Mouse (Mus musculus) intestine, embryonic 14.5 days (tissue): ENCODE data around the gene Xrra1. TPM values are rescaled to one million over a fixed set of nuclear protein-coding genes. Genes with fewer than 3 reads are reported as not detected.

ENCODE experiments used
- ATAC-seq: fragments of 200-750 bp; cut with Nextera tagmentation; replicated peaks from 2 replicates; pipeline ENCODE4 v1.8.0; 2017; ENCODE audit warnings: low read depth, moderate number of reproducible peaks, moderate TSS enrichment, moderate library complexity; ENCODE audit not compliant: low FRiP score, low TSS enrichment
- DNase-seq: peaks from one replicate; pipeline ENCODE4 v3.0.0-alpha.2; 2018; ENCODE audit warnings: low spot score
- H3K27ac ChIP-seq: fragments of 300-500 bp; sonication (generic); 2 replicates; pipeline ENCODE4 v1.5.1; 2014; ENCODE audit warnings: low read depth, mild to moderate bottlenecking, control low read depth
- H3K27me3 ChIP-seq: fragments of 300-500 bp; sonication (generic); replicated peaks from 2 replicates; pipeline ENCODE4 v1.6.1; 2014; ENCODE audit warnings: low read length, control low read depth; ENCODE audit not compliant: control insufficient read depth, insufficient read depth
- H3K36me3 ChIP-seq: fragments of 300-500 bp; sonication (generic); 2 replicates; pipeline ENCODE4 v1.6.1; 2014; ENCODE audit warnings: low read length, control low read depth; ENCODE audit not compliant: control insufficient read depth, insufficient read depth
- H3K4me1 ChIP-seq: fragments of 300-500 bp; sonication (generic); replicated peaks from 2 replicates; pipeline ENCODE4 v1.6.1; 2014; ENCODE audit warnings: low read length, control low read depth, mixed read lengths; ENCODE audit not compliant: control insufficient read depth, insufficient read depth
- H3K4me2 ChIP-seq: fragments of 300-500 bp; sonication (generic); 2 replicates; pipeline ENCODE4 v1.6.1; 2014; ENCODE audit warnings: low read length
- H3K4me3 ChIP-seq: fragments of 300-500 bp; sonication (generic); 2 replicates; pipeline ENCODE4 v1.5.1; 2014; ENCODE audit warnings: low read depth, low read length, control low read depth, mixed read lengths
- H3K9ac ChIP-seq: fragments of 300-500 bp; sonication (generic); 2 replicates; pipeline ENCODE4 v1.6.1; 2014; ENCODE audit warnings: mild to moderate bottlenecking, low read length
- H3K9me3 ChIP-seq: fragments of 300-500 bp; sonication (generic); 2 replicates; pipeline ENCODE4 v1.6.1; 2016; ENCODE audit warnings: low read length, control low read depth; ENCODE audit not compliant: control insufficient read depth
- WGBS: fragments of 180-500 bp; shearing (Covaris S2); extraction: QIAGEN DNeasy Blood & Tissue Kit; methylation state at CpG from one replicate; pipeline ENCODE4 v1.1.7; 2014; 5-methylcytosine and 5-hydroxymethylcytosine counted together
- polyA plus RNA-seq: library from polyadenylated mRNA; unstranded; fragments of >200 nt; fragmentation: Nextera tagmentation; extraction: Ambion mirVana; gene quantifications from 2 replicates; pipeline ENCODE4 v1.2.1, GENCODE M21; 2014

The Xrra1 gene
- polyA plus RNA-seq, 1 experiment from 2014 or later: 0.27 TPM

DNA sequence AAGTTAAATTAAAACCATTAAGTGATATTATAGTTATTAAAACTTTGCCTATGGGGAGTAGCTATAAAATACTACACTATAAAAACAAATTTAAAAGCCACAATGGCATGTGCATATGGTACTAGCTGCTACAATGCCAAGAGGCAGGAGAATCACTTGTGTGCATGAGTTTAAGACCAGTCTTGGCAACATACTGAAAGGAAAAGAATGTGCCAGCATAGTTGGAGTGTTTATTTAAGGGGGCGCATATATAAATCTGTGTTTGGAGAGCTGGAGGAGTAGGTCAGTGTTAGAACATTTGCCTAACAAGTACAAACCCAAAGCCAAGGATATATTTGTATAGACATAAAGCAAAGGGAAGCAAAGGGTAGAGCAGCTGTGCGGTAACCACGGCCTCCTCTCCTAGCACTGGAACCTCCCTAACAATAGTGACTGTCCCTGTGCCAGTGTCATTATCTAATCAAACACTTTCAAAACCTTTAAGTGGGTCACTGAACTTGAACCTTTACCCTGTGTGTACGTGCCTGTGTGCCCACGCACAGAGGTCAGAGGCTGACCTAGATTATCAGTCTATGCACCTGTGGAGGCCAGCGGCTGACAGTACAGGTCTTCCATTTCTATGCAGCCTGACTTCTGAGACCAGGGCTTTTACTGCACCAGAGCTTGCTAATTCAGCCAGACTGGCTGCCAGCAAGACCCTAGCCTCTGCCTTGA lies 21.4 kb upstream of the Xrra1 start:
- Histone ChIP-seq H3K9ac (no peak overlapping the region), H3K9me3 (no peaks in the 10 kb centered on the region), H3K4me3 (no peak overlapping the region), H3K27ac (0 out of 2 replicates have a peak overlapping the region, but pooled peaks have one; percentile 22), H3K4me2 (no peak overlapping the region), H3K36me3 (peaks cover 60% of the 10 kb centered on the region), H3K4me1 (0 out of 2 replicates have a peak, but pooled peaks cover 10% of the 10 kb centered on the region), H3K27me3 (no peaks in the 10 kb centered on the region)
- ATAC-seq (no peak), DNase-seq (no peak)
- WGBS: 58% methylated on average over 6 of the region's 6 CpGs

DNA sequence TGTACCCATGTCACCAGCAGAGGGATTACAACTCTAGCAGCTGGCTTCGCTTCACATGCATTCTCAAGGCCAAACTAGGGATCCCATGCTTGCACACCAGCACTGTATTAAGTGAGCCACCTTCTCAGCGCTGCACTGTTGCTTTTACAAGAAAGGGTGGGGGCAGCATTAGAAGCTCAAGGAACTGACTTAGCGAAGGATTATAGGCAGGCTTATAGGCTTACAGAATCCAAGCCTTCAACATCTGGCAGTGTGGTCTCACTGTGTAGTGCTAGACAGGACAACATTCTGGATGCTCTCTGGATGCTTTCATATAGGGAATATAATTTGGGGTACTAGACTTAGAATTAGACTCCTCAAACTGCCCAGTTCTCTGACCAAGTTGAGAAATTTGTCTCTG lies 20.7 kb upstream of the Xrra1 start:
- DNase-seq (no peak), ATAC-seq (no peak)
- 0 out of 2 replicates have a peak, but pooled peaks cover 10% of the 10 kb centered on the region for H3K4me1 ChIP-seq
- 90% methylated on average over 3 of the region's 3 CpGs for WGBS
- H3K4me2 ChIP-seq: no peak overlapping the region
- H3K27me3 ChIP-seq: no peaks in the 10 kb centered on the region
- no peaks in the 10 kb centered on the region for H3K9me3 ChIP-seq
- H3K9ac ChIP-seq: no peak overlapping the region
- H3K27ac ChIP-seq: 0 out of 2 replicates have a peak overlapping the region, but pooled peaks have one; percentile 22
- H3K36me3 ChIP-seq: peaks cover 67% of the 10 kb centered on the region
- H3K4me3 ChIP-seq: no peak overlapping the region

DNA sequence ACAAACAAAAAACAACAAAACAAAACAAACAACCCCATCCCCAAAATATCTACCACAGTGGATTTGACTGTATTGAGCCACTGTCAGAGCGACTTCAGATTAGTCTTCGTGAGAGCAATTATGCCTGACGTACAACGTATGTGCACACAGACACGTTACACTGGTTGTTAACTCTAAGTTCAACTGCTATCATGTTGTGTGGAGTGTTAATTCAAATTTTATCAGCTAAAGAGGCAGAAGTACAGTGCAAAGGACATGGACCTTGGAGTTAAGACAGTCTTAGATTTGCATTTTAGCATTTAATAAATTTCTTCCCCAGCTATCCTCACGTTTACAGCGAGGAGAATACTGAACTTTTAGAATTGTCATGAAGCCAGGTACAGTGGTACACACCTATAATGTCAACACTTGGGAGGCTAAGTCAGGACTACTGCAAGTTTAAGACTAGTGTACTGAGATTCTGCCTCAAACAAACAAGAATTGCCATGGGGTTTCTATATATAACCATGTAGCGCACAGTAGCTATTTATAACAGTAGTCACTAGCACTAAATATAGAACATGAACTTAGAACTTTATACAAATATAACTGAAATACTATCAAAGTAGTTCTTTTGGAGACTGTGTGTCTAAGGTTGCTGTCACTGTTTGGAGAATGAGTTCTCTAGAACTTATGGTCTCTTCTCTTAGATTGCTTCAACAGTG lies 13.2 kb upstream of the Xrra1 start:
- H3K36me3 ChIP-seq: peaks cover 82% of the 10 kb centered on the region
- H3K9me3 ChIP-seq: no peaks in the 10 kb centered on the region
- H3K4me1 ChIP-seq: no peaks in the 10 kb centered on the region
- 96% methylated on average over 8 of the region's 8 CpGs for WGBS
- no peak for DNase-seq
- H3K4me3 ChIP-seq: no peak overlapping the region
- no peak overlapping the region for H3K27ac ChIP-seq
- H3K27me3 ChIP-seq: no peaks in the 10 kb centered on the region
- ATAC-seq: no peak
- no peak overlapping the region for H3K4me2 ChIP-seq
- H3K9ac ChIP-seq: no peak overlapping the region

DNA sequence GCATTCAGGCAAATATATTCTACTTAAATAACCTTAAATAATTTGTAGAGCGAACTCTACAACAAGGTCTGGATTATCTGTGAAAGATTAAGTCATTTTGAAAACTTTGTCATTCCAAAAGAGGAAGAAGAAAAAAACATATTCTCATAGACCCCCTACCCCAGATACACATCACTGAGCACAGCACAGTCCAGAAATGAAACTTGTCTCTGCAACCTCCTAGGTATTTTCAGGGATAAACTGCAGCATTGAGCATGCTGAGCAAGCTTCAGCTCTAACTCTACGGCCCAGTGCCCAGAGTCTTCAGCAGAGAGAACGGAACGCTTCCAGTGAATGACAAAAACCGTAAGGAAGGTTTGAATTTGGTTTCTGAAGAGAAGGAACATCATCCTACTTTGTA lies 8.4 kb upstream of the Xrra1 start:
- 93% methylated on average over 5 of the region's 5 CpGs for WGBS
- Histone ChIP-seq H3K9me3 (no peaks in the 10 kb centered on the region), H3K4me2 (no peak overlapping the region), H3K36me3 (peaks cover 48% of the 10 kb centered on the region), H3K4me3 (no peak overlapping the region), H3K4me1 (no peaks in the 10 kb centered on the region), H3K27me3 (no peaks in the 10 kb centered on the region), H3K9ac (no peak overlapping the region), H3K27ac (no peak overlapping the region)
- ATAC-seq (no peak), DNase-seq (no peak)

DNA sequence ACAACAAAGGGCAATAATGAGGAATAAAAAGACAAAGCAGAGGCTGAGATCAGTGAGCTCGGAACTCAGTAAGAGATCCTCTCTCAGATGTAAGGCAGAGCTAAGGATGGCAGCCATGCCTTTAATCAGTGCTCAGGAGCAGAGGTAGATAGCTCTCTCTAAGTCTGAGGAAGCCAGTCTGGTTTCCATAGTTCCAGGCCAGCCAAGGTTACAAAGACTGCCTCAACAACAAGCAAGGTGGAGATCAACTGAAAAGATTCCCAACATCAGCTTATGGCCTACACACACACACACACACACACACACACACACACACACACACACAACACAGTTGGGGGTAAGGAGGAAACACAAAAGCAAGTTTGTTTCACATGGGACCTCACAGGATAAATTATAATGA lies 7.8 kb upstream of the Xrra1 start:
- no peak for DNase-seq
- ATAC-seq: no peak
- H3K27me3 ChIP-seq: no peaks in the 10 kb centered on the region
- no peak overlapping the region for H3K27ac ChIP-seq
- no peak overlapping the region for H3K9ac ChIP-seq
- H3K4me3 ChIP-seq: no peak overlapping the region
- H3K36me3 ChIP-seq: peaks cover 48% of the 10 kb centered on the region
- H3K9me3 ChIP-seq: no peaks in the 10 kb centered on the region
- no peak overlapping the region for H3K4me2 ChIP-seq
- WGBS: 57% methylated on average over 1 of the region's 1 CpGs
- no peaks in the 10 kb centered on the region for H3K4me1 ChIP-seq

DNA sequence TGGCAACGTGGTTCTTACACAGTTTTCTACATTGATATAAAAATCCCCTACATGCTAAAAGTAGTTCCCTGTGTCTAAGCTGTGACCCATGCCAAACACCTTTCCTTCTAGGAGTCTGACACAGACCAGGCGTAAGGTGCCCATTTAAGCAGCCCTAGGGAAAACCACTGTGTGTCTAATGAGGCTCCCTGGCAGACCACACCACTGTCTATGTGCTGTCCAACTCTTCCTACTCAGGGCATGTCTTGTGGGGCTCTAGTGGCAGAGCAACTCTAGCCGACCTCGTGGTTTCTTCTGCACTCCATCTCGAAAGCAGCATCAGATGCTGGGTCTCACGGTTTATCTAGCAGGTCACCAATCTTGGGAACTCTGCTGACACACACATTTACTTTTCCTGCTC lies 7.3 kb upstream of the Xrra1 start:
- DNase-seq: no peak
- Histone ChIP-seq H3K9ac (no peak overlapping the region), H3K9me3 (no peaks in the 10 kb centered on the region), H3K4me3 (no peak overlapping the region), H3K27ac (no peak overlapping the region), H3K27me3 (no peaks in the 10 kb centered on the region), H3K4me2 (no peak overlapping the region), H3K4me1 (no peaks in the 10 kb centered on the region), H3K36me3 (peaks cover 48% of the 10 kb centered on the region)
- ATAC-seq: no peak
- WGBS: 81% methylated on average over 6 of the region's 6 CpGs

DNA sequence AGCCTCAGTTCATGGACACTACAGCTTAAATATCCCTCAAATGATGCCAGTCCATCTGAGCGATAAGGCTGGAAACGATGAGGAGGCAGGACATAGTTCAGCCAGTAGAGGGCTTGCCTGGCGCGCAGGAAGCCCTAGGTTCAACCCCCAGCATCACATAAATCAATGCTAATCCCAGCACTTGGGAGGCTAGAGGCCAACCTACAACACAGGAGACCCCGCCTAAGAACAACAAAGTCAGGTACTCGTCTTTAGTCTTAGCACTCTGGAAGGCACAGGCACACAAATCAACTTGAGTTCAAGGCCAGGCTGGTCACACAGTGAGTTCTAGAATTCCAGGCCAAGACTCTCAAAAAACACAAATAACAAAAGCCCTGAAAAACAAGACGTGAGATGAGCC lies 5.6 kb upstream of the Xrra1 start:
- DNase-seq (no peak), ATAC-seq (no peak)
- Histone ChIP-seq H3K9ac (no peak overlapping the region), H3K4me3 (no peak overlapping the region), H3K27me3 (no peaks in the 10 kb centered on the region), H3K36me3 (peaks cover 34% of the 10 kb centered on the region), H3K9me3 (no peaks in the 10 kb centered on the region), H3K4me2 (no peak overlapping the region), H3K4me1 (peaks cover 8% of the 10 kb centered on the region), H3K27ac (no peak overlapping the region)
- WGBS: 73% methylated on average over 7 of the region's 7 CpGs

DNA sequence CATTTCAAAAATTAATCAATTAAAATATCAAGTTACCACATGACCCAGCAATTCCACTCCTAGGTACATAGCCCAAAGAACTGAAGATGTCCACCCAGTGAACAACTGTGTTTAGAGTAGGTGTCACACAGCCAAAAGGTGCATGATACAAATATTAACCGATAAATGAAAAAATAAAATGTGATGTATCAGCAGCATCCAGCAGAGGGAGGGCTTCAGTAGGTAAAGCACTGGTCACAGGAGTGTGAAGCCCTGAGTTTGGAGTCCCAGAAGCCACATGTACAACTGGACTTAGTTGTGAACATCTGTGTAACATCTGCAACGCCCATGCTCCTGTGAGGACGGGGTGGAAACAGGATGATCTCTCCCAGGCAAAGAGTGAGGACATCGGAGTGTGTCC lies 4.6 kb upstream of the Xrra1 start:
- Histone ChIP-seq H3K27ac (no peak overlapping the region), H3K4me1 (peaks cover 8% of the 10 kb centered on the region), H3K27me3 (no peaks in the 10 kb centered on the region), H3K4me3 (no peak overlapping the region), H3K9me3 (no peaks in the 10 kb centered on the region), H3K36me3 (peaks cover 26% of the 10 kb centered on the region), H3K9ac (no peak overlapping the region), H3K4me2 (no peak overlapping the region)
- 81% methylated on average over 4 of the region's 4 CpGs for WGBS
- ATAC-seq: no peak
- DNase-seq: no peak
